21 mouse cellular contexts compared by ENCODE assay signal in genomic region chr13:15803965-15804364, GRCm38 (mm10).
DNase-seq lines count a peak whose midpoint lies in the region; ATAC-seq and TF ChIP-seq lines count a peak whose summit lies in the region.
"Had no signal": no experiment of that assay in that cellular context is flagged by ENCODE, and none has a peak within 500 bp of the region (broad histone marks: within the 10 kb centered on the region; RNA-seq: fewer than 3 reads in every experiment).

No protein-coding gene starts in this region.

- H3K27ac ChIP-seq in hindbrain, embryonic 11.5 days (ENCODE audit: low read depth, low read length), result no peak overlapping the region
- H3K27ac ChIP-seq: forebrain, embryonic 10.5 days; hindbrain, postnatal 0 days; left cerebral cortex, adult 2 months; limb, embryonic 10.5 days; liver, embryonic 12.5 days had no signal

- TF ChIP-seq POLR2A in myocyte (IDR thresholded peaks at IDR 0.05; ENCODE audit: insufficient read length, low read depth), result no peak

- H3K4me1 ChIP-seq in hindbrain, embryonic 11.5 days (replicated peaks; ENCODE audit: control insufficient read depth, insufficient read depth, low read length), result no peaks in the 10 kb centered on the region
- H3K4me1 ChIP-seq: limb, embryonic 10.5 days; liver, embryonic 12.5 days had no signal

- H3K9ac ChIP-seq in hindbrain, embryonic 11.5 days (ENCODE audit: low read depth, low read length), result no peak overlapping the region
- H3K9ac ChIP-seq: liver, embryonic 12.5 days had no signal

- no peak overlapping the region for H3ac ChIP-seq in myocyte (ENCODE audit: control insufficient read depth, insufficient read length)

- no peak overlapping the region for H3K4me3 ChIP-seq in myocyte
- no peak overlapping the region for H3K4me3 ChIP-seq in hindbrain, embryonic 11.5 days (ENCODE audit: low read depth, low read length)
- H3K4me3 ChIP-seq: forebrain, embryonic 10.5 days; left cerebral cortex, adult 2 months; limb, embryonic 10.5 days; liver, embryonic 12.5 days had no signal

- no peaks in the 10 kb centered on the region for H3K27me3 ChIP-seq in myocyte (ENCODE audit: control insufficient read depth, insufficient read depth, insufficient read length)
- H3K27me3 ChIP-seq in hindbrain, embryonic 11.5 days (ENCODE audit: control insufficient read depth, insufficient read depth, low read length), result no peaks in the 10 kb centered on the region
- H3K27me3 ChIP-seq: CH12.LX; liver, embryonic 12.5 days had no signal

- no peaks in the 10 kb centered on the region for H3K79me2 ChIP-seq in myocyte (ENCODE audit: control insufficient read depth, insufficient read depth)

- WGBS in hindbrain, embryonic 11.5 days, result 81% methylated on average over 1 of the region's 1 CpGs

- H3K9me3 ChIP-seq in hindbrain, embryonic 11.5 days (ENCODE audit: control insufficient read depth, low read length), result no peaks in the 10 kb centered on the region
- H3K9me3 ChIP-seq: forebrain, embryonic 10.5 days; limb, embryonic 10.5 days; liver, embryonic 12.5 days had no signal

- H3K36me3 ChIP-seq in myocyte (ENCODE audit: control insufficient read depth, insufficient read depth), result no peaks in the 10 kb centered on the region
- H3K36me3 ChIP-seq in hindbrain, embryonic 11.5 days (ENCODE audit: control insufficient read depth, insufficient read depth, low read length), result no peaks in the 10 kb centered on the region
- H3K36me3 ChIP-seq: forebrain, embryonic 10.5 days; limb, embryonic 10.5 days; liver, embryonic 12.5 days had no signal

- H3K4me2 ChIP-seq in myocyte (ENCODE audit: low read depth), result peak overlapping the region; percentile 38
- no peak overlapping the region for H3K4me2 ChIP-seq in hindbrain, embryonic 11.5 days (replicated peaks; ENCODE audit: low read depth, low read length)
- H3K4me2 ChIP-seq: heart, embryonic 11.5 days; liver, embryonic 12.5 days had no signal

- no peak for ATAC-seq in hindbrain, embryonic 11.5 days (ENCODE audit: low FRiP score)
- ATAC-seq: hindbrain, postnatal 0 days; liver, embryonic 12.5 days had no signal

- peak; percentile 11 for DNase-seq in heart, adult 9 months (ENCODE audit: low spot score in 2 of 2)
- no peak for DNase-seq in heart, postnatal 25 days (ENCODE audit: low spot score)
- DNase-seq in 3134 (ENCODE audit: extremely low read depth, insufficient read length, low spot score) (peak; percentile 43), 3T3-L1 (ENCODE audit: low read depth, low spot score) (peak; percentile 89)
- DNase-seq in cerebellum, adult 11-12 months, result no peak
- no peak for DNase-seq in hindbrain, embryonic 11.5 days (ENCODE audit: low spot score)
- DNase-seq: cerebellum, postnatal 25 days; gastrocnemius, postnatal 10 days; heart, postnatal 4 days; kidney, adult 11 months; kidney, postnatal 10 days; right cerebral cortex, postnatal 14 days; thymus, postnatal 4 days had no signal

- intact Hi-C loops in heart, postnatal 25 days (cut with DNase I), result no loop called here

TF ChIP-seq in myocyte, 11 proteins besides CTCF, POLR2A, EP300 and RAD21:
- TF ChIP-seq MYOG (IDR thresholded peaks at IDR 0.05; ENCODE audit: control insufficient read depth in 1 of 3, insufficient read depth in 1 of 3, insufficient read length in 2 of 3, low read depth in 2 of 3), result no peak
- no peak for TF ChIP-seq REST (IDR thresholded peaks at IDR 0.05; ENCODE audit: insufficient read depth, insufficient read length)
- TF ChIP-seq E2F4 (IDR thresholded peaks at IDR 0.05; ENCODE audit: insufficient read depth), result no peak
- no peak for TF ChIP-seq TCF3 (IDR thresholded peaks at IDR 0.05; ENCODE audit: insufficient read length, low read depth)
- no peak for TF ChIP-seq TCF12 (IDR thresholded peaks at IDR 0.05; ENCODE audit: insufficient read depth, poor library complexity, severe bottlenecking)
- TF ChIP-seq MAX (IDR thresholded peaks at IDR 0.05; ENCODE audit: low read depth), result no peak
- no peak for TF ChIP-seq SRF (IDR thresholded peaks at IDR 0.05; ENCODE audit: control insufficient read depth, insufficient read length, low read depth)
- no peak for TF ChIP-seq POLR2AphosphoS2 (IDR thresholded peaks at IDR 0.05; ENCODE audit: insufficient read length, low read depth)
- no peak for TF ChIP-seq USF1 (IDR thresholded peaks at IDR 0.05; ENCODE audit: low read depth)
- TF ChIP-seq MYOD1 (IDR thresholded peaks at IDR 0.05; ENCODE audit: control insufficient read depth in 1 of 3, insufficient read length in 2 of 3, low read depth in 2 of 3), result no peak
- TF ChIP-seq CEBPB (IDR thresholded peaks at IDR 0.05; ENCODE audit: insufficient read depth, poor library complexity, severe bottlenecking), result no peak
TF ChIP-seq in myocyte: peak in this region for 0.

Comparison
In these comparisons a context has a peak if more than half of its experiments do, and no peak if none do; other contexts are left out.
1. DNase-seq: peak in heart, adult 9 months (2 of 2), 3134 (single experiment) and 3T3-L1 (single experiment); none in heart, postnatal 25 days (single experiment), cerebellum, adult 11-12 months (single experiment) and hindbrain, embryonic 11.5 days (single experiment).